Mouse (Mus musculus): ENCODE data around the gene Usp8. TPM values are rescaled to one million over a fixed set of nuclear protein-coding genes. Genes with fewer than 3 reads are reported as not detected.
A peak's percentile ranks its signal among the peaks of the same experiment; 100 is the strongest.

The Usp8 gene
- total RNA-seq (2021), result 10 to 100 TPM; 72.7 to 79.8 TPM
- polyA plus RNA-seq (2012; rRNA removed), result 10.8 and 13.2 TPM in 2 replicates
- long read RNA-seq, full-length matches to known transcripts, result 53 of 71 reads
- long read RNA-seq, partial matches to known transcripts, result 9 of 71 reads
- long read RNA-seq, other reads (novel, unspliced or antisense), result 9 of 71 reads

GRCm38 (mm10) chr2:126706759-126707437, at the start of gene Usp8:
Usp8 (plus strand) TSS chr2:126707328.
- peak; percentile 99 for DNase-seq

- no peak for DNase-seq
These were observed 43.6 kb upstream of the Usp8 start for GRCm38 (mm10) chr2:126663481-126663880.

GRCm38 (mm10) chr2:126665984-126666383, 41.1 kb upstream of the Usp8 start:
- no peak for DNase-seq

GRCm38 (mm10) chr2:126668621-126669252, 38.4 kb upstream of the Usp8 start:
- DNase-seq, result no peak

- DNase-seq, result no peak
These were observed 33.5 kb upstream of the Usp8 start for GRCm38 (mm10) chr2:126673317-126674242.

- peak; percentile 81 for DNase-seq
These were observed 32.5 kb upstream of the Usp8 start for GRCm38 (mm10) chr2:126674441-126675168.

GRCm38 (mm10) chr2:126675169-126676121, 31.7 kb upstream of the Usp8 start:
- peak; percentile 94 for DNase-seq

- DNase-seq, result no peak
These were observed 31.0 kb upstream of the Usp8 start, which contains the start of gene Gabpb1 for GRCm38 (mm10) chr2:126676122-126676515. Gabpb1 (minus strand) TSS chr2:126676337.

GRCm38 (mm10) chr2:126677366-126677765, 29.8 kb upstream of the Usp8 start:
- no peak for DNase-seq

GRCm38 (mm10) chr2:126682333-126682732, 24.8 kb upstream of the Usp8 start:
- no peak for DNase-seq

GRCm38 (mm10) chr2:126682937-126683336, 24.2 kb upstream of the Usp8 start:
- DNase-seq, result no peak

GRCm38 (mm10) chr2:126691290-126691689, 15.8 kb upstream of the Usp8 start:
- no peak for DNase-seq

- DNase-seq, result peak; percentile 18
These were observed 11.8 kb upstream of the Usp8 start for GRCm38 (mm10) chr2:126695285-126695684.

GRCm38 (mm10) chr2:126707438-126707779, 281 bp downstream of the Usp8 start:
- no peak for DNase-seq

GRCm38 (mm10) chr2:126708361-126708760, 1.2 kb downstream of the Usp8 start:
- DNase-seq, result no peak

GRCm38 (mm10) chr2:126712526-126712925, 5.4 kb downstream of the Usp8 start:
- no peak for DNase-seq

GRCm38 (mm10) chr2:126712950-126713349, 5.8 kb downstream of the Usp8 start:
- no peak for DNase-seq

- peak; percentile 12 for DNase-seq
These were observed 22.1 kb downstream of the Usp8 start for GRCm38 (mm10) chr2:126729207-126729606.

- no peak for DNase-seq
These were observed 23.4 kb downstream of the Usp8 start for GRCm38 (mm10) chr2:126730502-126730901.

GRCm38 (mm10) chr2:126735339-126736073, 28.4 kb downstream of the Usp8 start:
- DNase-seq, result no peak

Data from adrenal gland, adult 2 months (tissue).